Mouse (Mus musculus): ENCODE measurements around the gene Map3k9. TPM values are rescaled to one million over a fixed set of nuclear protein-coding genes. Genes with fewer than 3 reads are reported as not detected.

The Map3k9 gene
- total RNA-seq, 1 experiment from 2014 or later = 2.6 TPM

DNA sequence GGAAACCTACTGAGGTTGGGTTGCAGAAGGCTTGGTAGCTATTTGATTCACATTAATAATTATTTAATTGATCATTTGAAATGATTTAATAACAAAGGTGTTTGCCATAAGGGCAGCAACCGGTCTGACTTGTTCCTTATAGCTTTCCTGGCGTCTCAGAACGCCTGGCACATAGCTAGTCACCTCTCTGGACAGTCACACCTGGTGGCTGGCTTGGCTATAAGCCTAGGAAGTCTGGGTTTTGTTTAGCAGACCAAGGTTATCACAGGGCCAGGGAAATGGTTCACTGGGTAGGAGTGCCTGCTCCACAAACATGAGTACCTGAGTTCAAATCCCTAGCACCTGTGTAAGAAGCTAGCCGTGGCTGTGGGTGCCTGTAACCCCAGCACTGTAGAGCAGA, 2.3 kb upstream of the Map3k9 start:
- DNase-seq = no peak

DNA sequence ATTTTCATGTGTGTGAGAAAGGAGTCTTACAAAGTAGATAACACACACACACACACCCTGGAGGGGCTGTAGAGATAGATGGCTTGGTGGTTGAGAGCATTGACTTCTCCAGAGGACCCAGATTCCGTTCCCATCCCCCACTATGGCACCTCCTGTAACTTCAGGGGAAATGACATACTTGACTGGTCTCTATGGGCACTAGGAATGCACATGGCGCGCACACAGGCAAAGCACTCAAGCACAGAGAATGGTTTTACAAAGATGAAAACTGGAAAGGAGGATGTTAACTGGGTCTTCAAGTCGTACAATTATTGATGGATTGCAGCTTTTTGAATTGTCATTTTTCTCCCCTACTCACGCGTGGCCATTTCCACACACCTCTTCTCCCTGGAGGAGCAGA, 1.6 kb upstream of the Map3k9 start:
- DNase-seq = no peak

- DNase-seq = peak; percentile 30
Measured at GRCm38 (mm10) chr12:81780271-81781093, 493 bp downstream of the Map3k9 start.

DNA sequence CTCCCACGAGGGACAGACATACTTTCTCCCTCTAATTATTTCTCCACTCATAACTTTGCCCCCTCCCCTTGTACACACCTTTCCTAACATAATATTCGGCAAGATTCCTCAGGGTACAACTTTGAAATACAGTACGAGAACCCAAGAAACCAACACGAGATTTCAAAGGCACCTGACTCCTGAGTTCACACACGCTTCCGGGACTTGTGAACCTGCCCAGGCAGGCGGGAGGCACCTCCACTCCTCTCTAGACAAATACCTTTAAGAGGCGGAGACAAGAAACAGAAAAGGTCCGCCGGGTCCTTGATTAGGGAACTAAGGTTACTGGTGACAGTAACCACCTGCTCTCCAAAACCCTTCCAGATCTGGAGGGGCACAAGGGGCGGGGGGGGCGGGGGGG, 1.1 kb downstream of the Map3k9 start:
- no peak for DNase-seq

GRCm38 (mm10) chr12:81776191-81776590, 4.8 kb downstream of the Map3k9 start:
- DNase-seq = peak; percentile 13

GRCm38 (mm10) chr12:81775641-81776040, 5.3 kb downstream of the Map3k9 start:
- no peak for DNase-seq

DNA sequence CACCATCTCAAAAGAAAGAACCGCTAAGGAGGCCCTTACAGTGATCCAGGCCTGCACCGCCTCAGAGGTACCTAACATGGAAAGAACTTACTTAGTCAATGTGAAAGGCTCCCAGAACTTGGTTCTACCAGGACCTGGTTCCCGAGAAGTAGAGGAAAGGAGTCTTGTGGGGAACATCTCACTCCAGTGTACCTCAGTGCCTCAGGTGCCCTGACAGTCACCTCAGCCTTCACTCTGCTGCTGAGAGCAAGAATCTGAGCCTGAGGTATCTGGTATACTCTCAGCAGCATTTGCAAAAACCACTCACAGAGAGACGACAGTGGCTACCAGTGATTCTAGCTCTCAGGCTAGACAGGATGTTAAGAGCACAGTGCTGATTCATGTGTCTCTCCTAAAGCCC, 6.8 kb downstream of the Map3k9 start:
- no peak for DNase-seq

DNA sequence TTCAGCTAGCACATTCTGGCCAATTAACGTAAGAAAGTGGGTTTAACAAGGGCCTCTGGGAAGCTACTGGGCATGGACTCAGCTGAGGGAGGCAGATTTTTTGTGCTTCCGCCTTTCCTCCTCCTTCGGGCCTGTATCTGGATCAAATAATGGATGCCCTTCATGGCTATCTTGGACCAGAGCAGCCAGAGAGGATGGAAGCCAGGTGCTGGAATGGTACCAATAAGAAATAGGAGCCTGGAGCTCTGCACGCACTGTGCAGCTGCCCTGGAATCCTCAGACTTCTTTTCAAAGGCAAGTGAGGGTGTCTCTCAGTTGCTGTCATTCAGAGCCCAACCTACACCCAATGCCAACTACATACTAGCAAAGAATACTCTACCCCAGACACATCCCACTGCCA, 11.5 kb downstream of the Map3k9 start:
- no peak for DNase-seq

DNA sequence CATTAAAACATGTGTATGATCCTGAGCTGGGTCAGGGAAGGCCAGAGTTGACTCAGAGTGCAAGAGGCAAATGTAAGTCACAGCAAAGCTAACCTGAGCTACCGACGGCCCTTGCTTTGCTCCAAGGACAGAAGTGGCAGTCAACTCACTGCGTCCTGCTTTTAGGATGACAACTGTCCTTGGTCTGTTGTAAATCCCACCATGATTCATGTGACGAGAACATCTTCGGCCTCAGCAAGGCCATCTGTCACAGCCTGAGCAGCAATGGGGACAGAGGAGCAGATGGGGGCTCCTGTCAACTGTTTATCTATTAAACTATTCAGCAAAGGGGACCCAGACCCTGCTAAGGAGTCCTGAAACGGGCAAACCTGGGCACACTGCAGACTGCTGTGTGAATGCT, 15.6 kb downstream of the Map3k9 start:
- DNase-seq = peak; percentile 12

DNA sequence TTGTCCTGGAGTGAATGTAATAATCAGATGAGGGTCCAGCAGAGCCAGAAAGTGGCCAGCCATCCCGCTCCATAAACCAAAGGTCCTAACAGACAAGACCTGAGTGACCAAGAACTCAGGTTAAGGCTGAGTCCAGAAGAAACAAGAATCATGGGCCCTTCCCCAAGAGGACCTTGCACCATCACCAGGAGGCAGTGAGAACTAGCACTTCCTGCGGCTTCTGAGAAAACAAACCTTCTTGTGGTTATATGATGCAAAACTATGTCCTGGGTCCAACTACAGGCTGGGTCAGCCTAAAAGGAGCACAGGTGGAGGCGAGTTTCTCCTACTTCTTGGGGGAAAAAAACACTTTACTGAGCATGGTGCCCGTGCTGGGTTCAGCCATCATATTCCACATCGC, 16.6 kb downstream of the Map3k9 start:
- DNase-seq = no peak

DNA sequence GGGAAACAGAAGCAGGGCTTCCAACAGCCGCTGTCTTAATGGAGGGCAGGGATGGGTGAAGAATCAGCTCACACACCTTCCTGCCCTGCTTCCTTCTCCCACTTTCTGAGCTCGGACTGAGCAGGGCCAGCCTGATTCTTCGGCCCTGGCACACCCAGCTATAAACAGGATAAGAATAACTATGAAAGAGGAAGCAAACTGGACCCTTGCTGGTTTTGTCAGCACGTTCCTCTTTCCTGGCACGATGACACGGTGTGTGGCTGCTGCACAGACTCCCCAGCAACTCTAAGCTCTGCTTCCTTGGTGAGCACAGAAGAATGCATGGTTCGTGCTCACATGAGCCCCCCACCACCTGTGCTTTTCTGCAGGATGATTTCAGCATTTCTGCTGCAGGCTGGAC, 26.3 kb downstream of the Map3k9 start:
- no peak for DNase-seq

GRCm38 (mm10) chr12:81751116-81751515, 29.9 kb downstream of the Map3k9 start:
- peak; percentile 33 for DNase-seq

- no peak for DNase-seq
Measured at GRCm38 (mm10) chr12:81748918-81749317, 32.1 kb downstream of the Map3k9 start.

DNA sequence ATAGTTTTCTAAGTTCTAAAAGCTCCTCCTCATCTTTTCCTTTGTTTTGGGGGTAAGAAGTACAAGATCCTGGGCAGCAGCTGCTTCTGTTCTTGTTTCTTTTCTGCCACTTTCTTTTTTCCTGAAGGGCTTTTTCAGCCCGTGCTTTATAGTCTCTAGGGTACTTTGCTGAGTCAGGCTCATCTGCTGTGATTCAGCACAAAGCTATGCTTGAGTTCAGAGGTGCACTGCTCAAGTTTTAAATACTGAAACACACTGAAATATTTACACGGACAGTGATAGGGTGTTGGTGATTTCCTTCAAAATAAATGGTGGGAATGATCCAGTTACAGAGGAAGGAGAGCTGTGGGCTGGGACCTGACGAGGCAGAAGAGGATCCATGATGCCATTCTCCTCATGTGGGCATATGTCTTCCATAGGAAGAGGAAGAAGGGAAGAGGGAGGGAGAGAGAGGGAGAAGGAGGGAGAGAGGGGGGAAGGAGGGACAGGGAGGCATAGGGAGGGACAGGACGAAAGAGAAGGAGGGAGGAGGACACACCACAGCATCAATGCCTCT, 32.9 kb downstream of the Map3k9 start:
- DNase-seq = no peak

GRCm38 (mm10) chr12:81746400-81747024, 34.5 kb downstream of the Map3k9 start:
- DNase-seq = no peak

DNA sequence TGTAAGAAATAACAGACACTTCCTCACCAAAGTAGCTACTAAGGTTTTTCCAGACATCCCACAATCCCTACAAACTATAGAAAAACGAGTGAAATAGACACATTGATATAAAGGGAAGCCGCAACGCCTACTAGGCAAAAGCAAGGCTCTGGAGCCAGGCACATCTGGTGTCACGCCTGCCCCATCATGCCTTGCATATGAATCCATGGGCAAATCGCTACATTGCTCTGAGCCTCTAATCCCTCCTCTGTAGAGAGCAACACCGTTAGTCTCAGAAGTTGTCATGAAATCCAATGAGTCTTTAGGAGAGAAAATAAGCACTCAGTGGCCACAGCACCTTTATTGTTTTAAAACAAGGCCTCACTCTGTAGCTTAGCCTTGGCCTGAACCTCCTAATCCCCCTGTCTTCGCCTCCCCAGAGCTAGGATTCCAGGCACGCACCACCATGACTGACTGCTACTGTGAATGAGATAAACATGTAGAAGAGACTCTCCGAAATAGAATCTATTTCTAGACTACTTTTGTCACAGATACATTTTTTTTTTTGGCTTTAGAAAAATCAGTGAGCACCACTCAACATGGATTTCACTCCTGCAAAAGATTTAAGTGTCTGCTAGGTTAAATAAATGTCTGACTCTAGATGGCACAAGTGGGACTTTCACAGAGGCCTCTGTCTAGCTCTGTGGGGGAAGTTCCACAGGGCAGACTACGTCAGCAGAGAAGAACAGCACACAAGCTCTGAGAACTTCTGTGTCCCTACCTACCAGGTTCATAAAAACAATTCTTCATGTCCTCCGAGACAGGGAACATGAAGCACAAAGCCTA, 45.5 kb downstream of the Map3k9 start:
- DNase-seq = no peak

GRCm38 (mm10) chr12:81726246-81726822, 54.6 kb downstream of the Map3k9 start:
- DNase-seq = no peak

DNA sequence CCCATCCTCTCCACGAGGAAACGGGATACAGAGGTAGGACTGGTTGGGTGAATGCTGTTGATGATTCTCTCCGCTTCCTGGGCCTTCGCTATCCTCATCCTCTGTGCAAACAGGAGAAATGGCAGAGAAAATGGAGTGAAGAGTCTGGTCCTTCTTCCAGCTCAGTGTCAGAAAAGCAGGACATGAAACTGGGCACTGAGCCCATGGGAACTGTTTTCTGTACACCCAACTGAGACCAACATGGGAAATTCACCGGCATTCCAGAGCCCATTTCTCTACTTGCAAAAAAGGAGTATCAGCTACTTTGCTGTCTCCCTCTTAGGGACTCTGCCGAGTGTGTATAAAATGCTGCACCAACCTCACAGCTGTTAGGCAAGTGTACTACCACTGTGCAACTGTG, 56.2 kb downstream of the Map3k9 start:
- DNase-seq = no peak

- no peak for DNase-seq
Measured at GRCm38 (mm10) chr12:81723375-81723774, 57.6 kb downstream of the Map3k9 start.

DNA sequence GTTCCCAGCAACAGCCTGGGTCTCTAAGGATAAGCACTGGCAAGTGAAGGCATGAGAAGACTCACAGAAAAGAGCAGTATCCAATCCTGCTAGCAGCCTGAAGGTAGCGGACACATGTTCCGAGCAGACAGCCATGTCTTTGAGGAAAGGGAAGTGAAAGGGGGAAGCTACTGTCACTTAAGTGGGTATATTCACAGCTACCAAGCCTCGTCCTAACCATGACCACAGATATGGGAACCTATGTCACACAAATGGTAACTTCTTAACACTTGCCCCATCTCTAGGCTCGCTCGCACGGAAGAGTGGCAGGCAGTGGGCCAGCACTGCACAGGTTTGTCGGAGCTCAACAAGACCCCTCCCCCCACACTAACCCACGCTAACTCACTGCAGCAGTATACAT, 61.3 kb downstream of the Map3k9 start:
- DNase-seq = no peak

DNA sequence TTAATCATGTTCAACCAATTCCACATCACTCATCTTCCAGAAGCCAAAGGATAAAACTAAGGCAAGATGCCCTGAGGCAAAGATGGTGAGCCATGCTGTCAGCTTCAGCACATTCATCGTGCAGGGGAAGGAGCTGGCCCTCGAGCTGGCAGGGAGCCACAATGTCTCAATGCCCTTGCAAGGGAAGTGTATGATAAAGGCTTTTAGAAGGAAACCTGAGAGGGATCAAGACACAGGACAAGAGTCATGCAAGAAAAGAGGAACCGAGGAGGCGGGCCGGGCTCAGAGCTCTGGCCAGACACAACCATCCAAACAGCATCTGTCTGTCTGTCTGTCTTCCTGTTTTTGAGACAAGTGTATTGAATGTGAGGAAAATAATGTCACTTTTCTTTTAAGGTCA, 61.8 kb downstream of the Map3k9 start:
- peak; percentile 34 for DNase-seq

- no peak for DNase-seq
Measured at GRCm38 (mm10) chr12:81712618-81713017, 68.4 kb downstream of the Map3k9 start.

Data from adrenal gland, postnatal 25 days (tissue).